Comparison of ENCODE assay signal across 13 mouse cellular contexts in the genomic region with DNA sequence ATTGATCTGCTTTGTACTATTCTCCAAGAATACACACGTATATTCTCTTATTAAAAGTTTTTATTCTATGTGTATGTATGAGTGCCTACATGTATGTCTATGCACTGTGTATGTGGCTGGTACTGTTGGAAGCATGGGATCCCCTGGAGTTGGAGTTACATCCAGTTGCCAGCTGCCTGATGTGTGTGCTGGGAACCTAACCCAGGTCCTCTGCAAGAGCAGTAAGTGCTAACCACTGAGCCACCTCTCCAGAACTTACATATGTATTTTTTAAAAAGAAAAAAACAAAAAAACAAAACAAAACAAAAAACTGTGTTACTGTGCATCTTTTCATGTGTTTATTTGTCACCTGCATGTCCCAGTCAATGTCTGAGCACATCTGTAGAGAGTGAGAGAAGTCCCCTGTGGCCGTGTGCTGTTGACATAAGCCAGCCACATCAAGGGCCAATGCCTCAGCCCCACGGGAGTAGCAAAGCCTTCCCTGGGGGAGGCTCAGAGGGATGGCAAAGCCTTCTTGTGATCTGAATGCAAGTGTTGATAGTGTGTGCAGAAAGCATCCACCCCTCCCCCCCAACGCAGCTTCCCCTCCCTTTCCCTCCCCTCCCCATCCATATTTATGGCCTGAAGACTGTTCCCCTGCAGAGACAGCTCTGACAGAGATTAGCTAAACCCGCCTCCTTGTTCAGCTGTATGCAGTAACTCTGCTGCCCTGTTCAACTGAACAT.
"Had no signal": no experiment of that assay in that cellular context is flagged by ENCODE, and none has a peak within 500 bp of the region (broad histone marks: within the 10 kb centered on the region; RNA-seq: fewer than 3 reads in every experiment).

No protein-coding gene starts in this region.

- H3K4me2 ChIP-seq: limb, embryonic 13.5 days; lung, embryonic 14.5 days; midbrain, embryonic 12.5 days; neural tube, embryonic 15.5 days had no signal

- H3K27me3 ChIP-seq: limb, embryonic 13.5 days; midbrain, embryonic 12.5 days; neural tube, embryonic 15.5 days had no signal

- H3K4me1 ChIP-seq: limb, embryonic 13.5 days; midbrain, embryonic 12.5 days; neural tube, embryonic 15.5 days had no signal

- H3K36me3 ChIP-seq: limb, embryonic 13.5 days; midbrain, embryonic 12.5 days; neural tube, embryonic 15.5 days had no signal

- DNase-seq: kidney, adult 18-20 months; kidney, postnatal 10 days; left cerebral cortex, postnatal 4 days; lung, embryonic 14.5 days; lung, postnatal 10 days; lung, postnatal 4 days; right cerebral cortex, postnatal 4 days; spleen, adult 18-20 months; thymus, adult 18-20 months had no signal

- H3K9ac ChIP-seq: limb, embryonic 13.5 days; lung, embryonic 14.5 days; midbrain, embryonic 12.5 days; neural tube, embryonic 15.5 days had no signal

- H3K4me3 ChIP-seq: limb, embryonic 13.5 days; midbrain, embryonic 12.5 days; myocyte; neural tube, embryonic 15.5 days had no signal

- H3K27ac ChIP-seq: limb, embryonic 13.5 days; midbrain, embryonic 12.5 days; neural tube, embryonic 15.5 days had no signal
